ENCODE assay signal across 29 mouse cellular contexts in genomic region chr9:22678496-22678895, GRCm38 (mm10).
DNase-seq lines count a peak whose midpoint lies in the region; ATAC-seq and TF ChIP-seq lines count a peak whose summit lies in the region.
"Had no signal": no experiment of that assay in that cellular context is flagged by ENCODE, and none has a peak within 500 bp of the region (broad histone marks: within the 10 kb centered on the region; RNA-seq: fewer than 3 reads in every experiment).

No protein-coding gene starts in this region.

- no peak; the same call in 1 of the 2 replicates for ATAC-seq in lung, embryonic 14.5 days (ENCODE audit: insufficient read depth)
- ATAC-seq in forebrain, postnatal 0 days, result peak; percentile 53; the same call in 1 of the 2 replicates
- ATAC-seq: CD4-positive, CD25-positive, alpha-beta regulatory T cell, adult 4 months; hindbrain, embryonic 16.5 days; liver, embryonic 12.5 days; liver, postnatal 0 days had no signal

- no peaks in the 10 kb centered on the region for H3K36me3 ChIP-seq in lung, embryonic 14.5 days (ENCODE audit: insufficient read depth)
- H3K36me3 ChIP-seq in C2C12 (ENCODE audit: control insufficient read depth, insufficient read depth), result no peaks in the 10 kb centered on the region
- H3K36me3 ChIP-seq in forebrain, postnatal 0 days (ENCODE audit: insufficient read depth), result no peaks in the 10 kb centered on the region
- H3K36me3 ChIP-seq: embryonic facial prominence, embryonic 13.5 days; heart, embryonic 10.5 days; heart, embryonic 15.5 days; limb, embryonic 13.5 days; liver, embryonic 12.5 days; midbrain, embryonic 12.5 days had no signal

- no peaks in the 10 kb centered on the region for H3K79me2 ChIP-seq in C2C12 (ENCODE audit: control insufficient read depth, insufficient read depth)

- peak; percentile 33 for DNase-seq in adrenal gland, adult 2 months
- no peak for DNase-seq in adrenal gland, adult 18-20 months (ENCODE audit: low spot score in 2 of 2)
- peak; percentile 22 for DNase-seq in lung, embryonic 14.5 days
- DNase-seq in lung, postnatal 25 days (ENCODE audit: low spot score), result no peak
- peak; percentile 12 for DNase-seq in forebrain, postnatal 0 days
- no peak for DNase-seq in neural tube, embryonic 10.5 days (ENCODE audit: extremely low spot score, low spot score)
- no peak for DNase-seq in gastrocnemius, postnatal 14 days
- DNase-seq: adrenal gland, adult 8-10 months; cerebellum, adult 11-12 months; cerebellum, adult 9-11 months; gastrocnemius, postnatal 36 days; kidney, adult 2 months; kidney, postnatal 36 days; liver, postnatal 0 days; lung, postnatal 14 days; right cerebral cortex, adult 18-20 months; spleen, adult 18-20 months; thymus, adult 18-20 months; thymus, postnatal 25 days had no signal

- H3K27ac ChIP-seq in lung, embryonic 14.5 days (ENCODE audit: low read depth), result no peak overlapping the region
- no peak overlapping the region for H3K27ac ChIP-seq in forebrain, postnatal 0 days (ENCODE audit: low read depth, low read length)
- H3K27ac ChIP-seq: embryonic facial prominence, embryonic 13.5 days; heart, embryonic 10.5 days; heart, embryonic 15.5 days; layer of hippocampus, adult 2 months; limb, embryonic 13.5 days; liver, embryonic 12.5 days; midbrain, embryonic 12.5 days had no signal

- intact Hi-C loops in gastrocnemius, postnatal 14 days (cut with DNase I; ENCODE audit: low total_unique reads), result no loop called here

- no peaks in the 10 kb centered on the region for H3K9me3 ChIP-seq in lung, embryonic 14.5 days (ENCODE audit: low read depth, low read length)
- no peaks in the 10 kb centered on the region for H3K9me3 ChIP-seq in forebrain, postnatal 0 days (ENCODE audit: low read length)
- H3K9me3 ChIP-seq: embryonic facial prominence, embryonic 13.5 days; heart, embryonic 10.5 days; heart, embryonic 15.5 days; limb, embryonic 13.5 days; liver, embryonic 12.5 days; midbrain, embryonic 12.5 days had no signal

- no peak overlapping the region for H3K4me3 ChIP-seq in lung, embryonic 14.5 days (ENCODE audit: low read depth, low read length)
- no peak overlapping the region for H3K4me3 ChIP-seq in C2C12 (ENCODE audit: insufficient read depth, poor library complexity, severe bottlenecking)
- no peak overlapping the region for H3K4me3 ChIP-seq in forebrain, postnatal 0 days (ENCODE audit: low read depth, low read length)
- H3K4me3 ChIP-seq: embryonic facial prominence, embryonic 13.5 days; heart, embryonic 10.5 days; heart, embryonic 15.5 days; layer of hippocampus, adult 2 months; limb, embryonic 13.5 days; liver, embryonic 12.5 days; midbrain, embryonic 12.5 days had no signal

- no peaks in the 10 kb centered on the region for H3K27me3 ChIP-seq in lung, embryonic 14.5 days (ENCODE audit: insufficient read depth, low read length)
- H3K27me3 ChIP-seq in C2C12 (ENCODE audit: control insufficient read depth, insufficient read depth, insufficient read length), result no peaks in the 10 kb centered on the region
- no peaks in the 10 kb centered on the region for H3K27me3 ChIP-seq in forebrain, postnatal 0 days (ENCODE audit: insufficient read depth, low read length)
- H3K27me3 ChIP-seq: embryonic facial prominence, embryonic 13.5 days; heart, embryonic 15.5 days; liver, embryonic 12.5 days; midbrain, embryonic 12.5 days had no signal

- no peaks in the 10 kb centered on the region for H3K4me1 ChIP-seq in lung, embryonic 14.5 days (ENCODE audit: insufficient read depth)
- no peaks in the 10 kb centered on the region for H3K4me1 ChIP-seq in forebrain, postnatal 0 days (ENCODE audit: insufficient read depth)
- H3K4me1 ChIP-seq: heart, embryonic 10.5 days; heart, embryonic 15.5 days; limb, embryonic 13.5 days; midbrain, embryonic 12.5 days had no signal

- H3K79me3 ChIP-seq in C2C12 (ENCODE audit: low read depth), result no peaks in the 10 kb centered on the region

- no peak overlapping the region for H3ac ChIP-seq in C2C12 (ENCODE audit: control insufficient read depth, insufficient read length, low read depth)

- no peak overlapping the region for H3K9ac ChIP-seq in lung, embryonic 14.5 days
- no peak overlapping the region for H3K9ac ChIP-seq in forebrain, postnatal 0 days
- H3K9ac ChIP-seq: embryonic facial prominence, embryonic 13.5 days; heart, embryonic 15.5 days; limb, embryonic 13.5 days; liver, embryonic 12.5 days; liver, postnatal 0 days; midbrain, embryonic 12.5 days had no signal

- H3K4me2 ChIP-seq in lung, embryonic 14.5 days, result no peak overlapping the region
- H3K4me2 ChIP-seq in forebrain, postnatal 0 days (ENCODE audit: low read depth), result no peak overlapping the region
- H3K4me2 ChIP-seq: embryonic facial prominence, embryonic 13.5 days; heart, embryonic 15.5 days; limb, embryonic 13.5 days; liver, embryonic 12.5 days; midbrain, embryonic 12.5 days had no signal

- TF ChIP-seq CTCF in lung, embryonic 14.5 days (IDR thresholded peaks at IDR 0.05; ENCODE audit: low read depth), result no peak
- no peak for TF ChIP-seq CTCF in C2C12 (IDR thresholded peaks at IDR 0.05; ENCODE audit: control insufficient read depth, insufficient read depth, insufficient read length)
- no peak for TF ChIP-seq CTCF in forebrain, postnatal 0 days (IDR thresholded peaks at IDR 0.05; ENCODE audit: low read depth)

- WGBS in lung, embryonic 14.5 days, result 61% methylated on average over 4 of the region's 4 CpGs
- WGBS in forebrain, postnatal 0 days, result 35% methylated on average over 4 of the region's 4 CpGs

TF ChIP-seq in C2C12, 6 proteins besides CTCF, POLR2A, EP300 and RAD21:
- no peak for TF ChIP-seq MYOD1 (IDR thresholded peaks at IDR 0.05; ENCODE audit: control insufficient read depth, insufficient read length, low read depth)
- peak; percentile 35 for TF ChIP-seq CEBPB (IDR thresholded peaks at IDR 0.05; ENCODE audit: low read depth)
TF ChIP-seq in C2C12: peak in this region for 1.

Comparison
In these comparisons a context has a peak if more than half of its experiments do, and no peak if none do; other contexts are left out.
1. DNase-seq: peak in adrenal gland, adult 2 months (single experiment), lung, embryonic 14.5 days (single experiment) and forebrain, postnatal 0 days (single experiment); none in adrenal gland, adult 18-20 months (0 of 2), lung, postnatal 25 days (single experiment), neural tube, embryonic 10.5 days (single experiment) and gastrocnemius, postnatal 14 days (single experiment).